Mouse (Mus musculus) neural tube, embryonic 11.5 days (tissue): ENCODE measurements around the gene Rnf168. TPM values are rescaled to one million over a fixed set of nuclear protein-coding genes. Genes with fewer than 3 reads are reported as not detected.

Experiments
- ATAC-seq: fragments of 200-750 bp; cut with Nextera tagmentation; 2 replicates; pipeline ENCODE4 v1.8.0; 2017; ENCODE audit warnings: moderate number of reproducible peaks, mild to moderate bottlenecking, moderate TSS enrichment, moderate library complexity; ENCODE audit not compliant: insufficient read depth, low FRiP score, low TSS enrichment
- DNase-seq: peaks from one replicate; pipeline ENCODE4 v3.0.0-alpha.2; 2015; ENCODE audit warnings: low spot score
- H3K27ac ChIP-seq: fragments of 300-500 bp; sonication (generic); 2 replicates; pipeline ENCODE4 v1.5.1; 2014; ENCODE audit warnings: low read depth, mild to moderate bottlenecking, low read length
- H3K27me3 ChIP-seq: fragments of 300-500 bp; sonication (generic); 2 replicates; pipeline ENCODE4 v1.6.1; 2014; ENCODE audit warnings: mild to moderate bottlenecking, low read length, mixed read lengths; ENCODE audit not compliant: control insufficient read depth, insufficient read depth
- H3K36me3 ChIP-seq: fragments of 300-500 bp; sonication (generic); 2 replicates; pipeline ENCODE4 v1.6.1; 2014; ENCODE audit warnings: mild to moderate bottlenecking, low read length, moderate library complexity, mixed read lengths; ENCODE audit not compliant: control insufficient read depth, insufficient read depth
- H3K4me1 ChIP-seq: fragments of 300-500 bp; sonication (generic); 2 replicates; pipeline ENCODE4 v1.6.1; 2014; ENCODE audit warnings: low read length, mixed read lengths; ENCODE audit not compliant: control insufficient read depth, insufficient read depth
- H3K4me2 ChIP-seq: fragments of 300-500 bp; sonication (generic); 2 replicates; pipeline ENCODE4 v1.6.1; 2014; ENCODE audit warnings: low read depth, mild to moderate bottlenecking, moderate library complexity
- H3K4me3 ChIP-seq: fragments of 300-500 bp; sonication (generic); 2 replicates; pipeline ENCODE4 v1.5.1; 2014; ENCODE audit warnings: low read depth, low read length
- H3K9ac ChIP-seq: fragments of 300-500 bp; sonication (generic); 2 replicates; pipeline ENCODE4 v1.6.1; 2014; ENCODE audit warnings: mild to moderate bottlenecking, low read length
- H3K9me3 ChIP-seq: fragments of 300-500 bp; sonication (generic); 2 replicates; pipeline ENCODE4 v1.6.1; 2016; ENCODE audit warnings: low read length; ENCODE audit not compliant: control insufficient read depth
- WGBS: fragments of 180-500 bp; shearing (Covaris S2); extraction: QIAGEN DNeasy Blood & Tissue Kit; methylation state at CpG from one replicate; pipeline ENCODE4 v1.1.7; 2014; 5-methylcytosine and 5-hydroxymethylcytosine counted together
- polyA plus RNA-seq: library from polyadenylated mRNA; unstranded; fragments of >200 nt; fragmentation: Nextera tagmentation; extraction: Ambion mirVana; gene quantifications from 2 replicates; pipeline ENCODE4 v1.2.1, GENCODE M21; 2014

Gene Rnf168
- polyA plus RNA-seq, 1 experiment from 2014 or later: 23.6 TPM

DNA sequence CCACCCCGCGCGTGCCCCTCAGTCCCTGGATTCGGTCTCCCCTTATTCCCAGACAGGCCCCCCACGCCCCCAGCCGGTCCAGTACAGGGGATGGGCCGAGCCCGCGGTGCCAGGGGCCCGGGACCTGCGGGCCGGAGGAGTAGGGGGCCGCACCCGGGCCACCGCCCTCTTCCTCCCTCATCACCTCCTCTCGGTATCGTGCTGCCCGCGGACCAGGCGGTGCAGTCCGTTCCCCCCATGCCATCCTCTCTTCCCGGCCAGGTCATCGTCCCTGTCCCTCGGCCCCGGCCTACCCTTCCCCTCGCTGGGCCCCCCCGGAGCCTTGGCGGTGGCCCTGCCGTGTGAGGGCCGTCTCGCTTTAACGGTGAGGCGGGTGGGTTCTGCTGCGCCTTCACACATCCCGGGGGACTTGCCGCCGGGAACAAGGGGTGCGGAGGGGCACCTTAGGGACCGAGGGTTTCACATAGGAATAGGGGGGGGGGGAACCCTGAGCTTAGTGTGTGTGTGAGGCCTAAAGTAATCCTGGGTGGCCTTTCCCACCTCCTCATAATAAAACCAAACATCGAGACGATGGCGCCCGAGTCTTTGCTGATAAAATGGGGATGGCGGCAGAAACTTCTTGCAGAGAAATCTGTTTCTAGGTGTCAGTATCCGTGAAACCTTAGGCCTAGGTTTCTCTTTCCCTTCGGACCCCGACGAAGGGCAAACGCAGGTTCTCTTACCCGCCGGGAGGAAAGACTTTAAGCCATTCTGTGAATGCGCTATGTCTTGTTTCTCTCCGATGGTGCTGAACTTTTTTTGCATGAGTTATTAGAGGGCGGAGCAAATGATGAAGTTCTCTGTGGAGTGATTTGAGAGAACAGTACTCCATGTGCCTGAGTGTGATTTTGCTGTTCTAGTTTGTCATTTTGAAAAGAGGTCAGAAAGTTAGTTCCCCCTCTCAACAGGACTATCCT lies 55.6 kb downstream of the Rnf168 start:
- Histone ChIP-seq H3K27ac (peak overlapping the region; percentile 93), H3K27me3 (no peaks in the 10 kb centered on the region), H3K9me3 (no peaks in the 10 kb centered on the region), H3K36me3 (no peaks in the 10 kb centered on the region), H3K4me3 (peak overlapping the region; percentile 98), H3K4me2 (peak overlapping the region; percentile 56), H3K4me1 (peaks cover 2% of the 10 kb centered on the region; the same call in 1 of the 2 replicates), H3K9ac (peak overlapping the region; percentile 98)
- under 1% methylated on average over 44 of the region's 54 CpGs for WGBS
- DNase-seq: peak; percentile 65
- ATAC-seq: peak; percentile 70

GRCm38 (mm10) chr16:32335146-32335545 lies 57.9 kb downstream of the Rnf168 start:
- Histone ChIP-seq H3K4me1 (peaks cover 2% of the 10 kb centered on the region; the same call in 1 of the 2 replicates), H3K9ac (no peak overlapping the region), H3K27me3 (no peaks in the 10 kb centered on the region), H3K4me2 (no peak overlapping the region), H3K9me3 (no peaks in the 10 kb centered on the region), H3K27ac (no peak overlapping the region), H3K4me3 (no peak overlapping the region), H3K36me3 (no peaks in the 10 kb centered on the region)
- DNase-seq: no peak
- 91% methylated on average over 5 of the region's 5 CpGs for WGBS
- ATAC-seq: no peak

GRCm38 (mm10) chr16:32336026-32336780 lies 58.9 kb downstream of the Rnf168 start:
- Histone ChIP-seq H3K9ac (no peak overlapping the region), H3K9me3 (no peaks in the 10 kb centered on the region), H3K4me3 (no peak overlapping the region), H3K36me3 (no peaks in the 10 kb centered on the region), H3K4me2 (no peak overlapping the region), H3K4me1 (peaks cover 2% of the 10 kb centered on the region; the same call in 1 of the 2 replicates), H3K27ac (no peak overlapping the region), H3K27me3 (no peaks in the 10 kb centered on the region)
- ATAC-seq (no peak), DNase-seq (no peak)
- WGBS: 81% methylated on average over 7 of the region's 7 CpGs

- no peak for DNase-seq
- Histone ChIP-seq H3K9ac (no peak overlapping the region), H3K4me2 (no peak overlapping the region), H3K4me1 (peaks cover 2% of the 10 kb centered on the region; the same call in 1 of the 2 replicates), H3K9me3 (no peaks in the 10 kb centered on the region), H3K4me3 (no peak overlapping the region), H3K27me3 (no peaks in the 10 kb centered on the region), H3K27ac (no peak overlapping the region), H3K36me3 (no peaks in the 10 kb centered on the region)
- ATAC-seq: no peak
These were observed 59.7 kb downstream of the Rnf168 start for GRCm38 (mm10) chr16:32337001-32337400.

DNA sequence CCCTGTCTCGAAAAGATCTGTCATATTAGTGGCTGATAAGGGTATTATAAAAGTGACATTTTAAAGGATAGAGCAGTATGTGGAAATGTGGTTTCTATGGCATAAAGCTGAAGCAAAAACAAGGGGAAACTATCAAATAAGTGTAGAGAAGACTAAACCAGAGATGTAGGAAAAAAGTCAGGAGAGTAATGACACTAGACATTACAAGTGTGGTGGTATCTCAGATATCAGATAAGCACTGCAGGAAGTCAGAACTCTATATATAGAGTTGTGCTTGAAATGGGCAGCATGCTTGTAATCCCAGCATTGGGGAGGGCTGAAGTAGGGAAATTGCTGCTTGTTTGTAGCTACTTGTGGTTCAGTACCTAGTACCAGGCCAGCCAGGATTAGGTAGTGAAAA lies 63.2 kb downstream of the Rnf168 start:
- no peak overlapping the region for H3K27ac ChIP-seq
- no peak for DNase-seq
- ATAC-seq: no peak
- no peak overlapping the region for H3K9ac ChIP-seq
- peaks cover under 1% of the 10 kb centered on the region; the same call in 1 of the 2 replicates for H3K4me1 ChIP-seq
- H3K9me3 ChIP-seq: no peaks in the 10 kb centered on the region
- H3K4me2 ChIP-seq: no peak overlapping the region
- H3K36me3 ChIP-seq: no peaks in the 10 kb centered on the region
- 97% methylated on average over 1 of the region's 1 CpGs for WGBS
- H3K4me3 ChIP-seq: no peak overlapping the region
- H3K27me3 ChIP-seq: no peaks in the 10 kb centered on the region

- DNase-seq (no peak), ATAC-seq (no peak)
- no peaks in the 10 kb centered on the region for H3K36me3 ChIP-seq
- no peak overlapping the region for H3K9ac ChIP-seq
- H3K4me1 ChIP-seq: no peaks in the 10 kb centered on the region
- no peak overlapping the region for H3K4me3 ChIP-seq
- no peak overlapping the region for H3K27ac ChIP-seq
- H3K9me3 ChIP-seq: no peaks in the 10 kb centered on the region
- no peaks in the 10 kb centered on the region for H3K27me3 ChIP-seq
- no peak overlapping the region for H3K4me2 ChIP-seq
These were observed 68.3 kb downstream of the Rnf168 start for GRCm38 (mm10) chr16:32345521-32345920.

- H3K36me3 ChIP-seq: no peaks in the 10 kb centered on the region; the same call in 1 of the 2 replicates
- no peak for ATAC-seq
- no peaks in the 10 kb centered on the region for H3K9me3 ChIP-seq
These were observed 73.5 kb downstream of the Rnf168 start for GRCm38 (mm10) chr16:32350776-32351175.

More at GRCm38 (mm10) chr16:32350776-32351175, 73.5 kb downstream of the Rnf168 start:
- no peak overlapping the region for H3K9ac ChIP-seq
- DNase-seq: no peak
- no peak overlapping the region for H3K4me3 ChIP-seq
- 94% methylated on average over 3 of the region's 3 CpGs for WGBS
- no peak overlapping the region for H3K4me2 ChIP-seq
- H3K4me1 ChIP-seq: no peaks in the 10 kb centered on the region
- H3K27me3 ChIP-seq: no peaks in the 10 kb centered on the region
- H3K27ac ChIP-seq: no peak overlapping the region
